Mouse (Mus musculus): ENCODE data around the gene Ube2g1. TPM values are rescaled to one million over a fixed set of nuclear protein-coding genes. Genes with fewer than 3 reads are reported as not detected.

Ube2g1 gene
- polyA plus RNA-seq, 1 experiment from 2014 or later = 68.3 TPM

DNA sequence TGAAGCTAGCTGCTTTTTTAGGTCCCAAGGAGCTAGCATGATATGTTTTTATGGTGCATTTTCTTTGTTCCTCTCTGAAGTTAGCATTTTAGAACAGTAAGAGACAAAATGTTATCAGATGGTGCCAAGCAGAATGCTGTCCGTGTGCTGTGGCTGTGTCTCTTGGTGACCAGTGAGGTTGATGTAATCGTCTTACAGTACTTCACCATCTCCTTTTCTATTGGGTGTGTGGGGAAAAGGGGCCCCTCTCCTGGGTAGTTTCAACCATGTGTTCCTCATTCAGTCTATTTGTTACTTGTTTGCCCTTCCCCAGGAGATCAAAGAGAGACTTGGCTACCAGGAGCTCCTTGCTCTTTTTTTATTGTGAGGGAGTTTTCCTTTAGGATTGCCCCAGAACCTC lies 116.1 kb downstream of the Ube2g1 start:
- ATAC-seq (replicated peaks; ENCODE audit: insufficient number of reproducible peaks, low FRiP score, low TSS enrichment) = no peak
- H3K4me3 ChIP-seq (ENCODE audit: low read depth, low read length) = no peak overlapping the region

GRCm38 (mm10) chr11:72723871-72724270 lies 116.8 kb downstream of the Ube2g1 start:
- Histone ChIP-seq H3K4me1 (ENCODE audit: control insufficient read depth, insufficient read depth, low read length) (no peaks in the 10 kb centered on the region), H3K9me3 (replicated peaks; ENCODE audit: control insufficient read depth, low read length) (no peaks in the 10 kb centered on the region), H3K27ac (ENCODE audit: low read depth, low read length) (no peak overlapping the region), H3K4me2 (no peak overlapping the region), H3K27me3 (ENCODE audit: control insufficient read depth, insufficient read depth, low read length) (no peaks in the 10 kb centered on the region), H3K4me3 (ENCODE audit: low read depth, low read length) (no peak overlapping the region), H3K9ac (ENCODE audit: low read depth, low read length) (no peak overlapping the region), H3K36me3 (ENCODE audit: control insufficient read depth, insufficient read depth, low read length) (0 out of 2 replicates have a peak, but pooled peaks cover 2% of the 10 kb centered on the region)
- ATAC-seq (replicated peaks; ENCODE audit: insufficient number of reproducible peaks, low FRiP score, low TSS enrichment) = no peak

More for the DNA sequence above, 116.1 kb downstream of the Ube2g1 start:
- no peak overlapping the region for H3K4me2 ChIP-seq
- no peak overlapping the region for H3K27ac ChIP-seq (ENCODE audit: low read depth, low read length)
- H3K4me1 ChIP-seq (ENCODE audit: control insufficient read depth, insufficient read depth, low read length) = no peaks in the 10 kb centered on the region
- 66% methylated on average over 2 of the region's 2 CpGs for WGBS (ENCODE audit: insufficient replicate concordance)
- no peaks in the 10 kb centered on the region for H3K27me3 ChIP-seq (ENCODE audit: control insufficient read depth, insufficient read depth, low read length)
- H3K9me3 ChIP-seq (replicated peaks; ENCODE audit: control insufficient read depth, low read length) = no peaks in the 10 kb centered on the region
- 0 out of 2 replicates have a peak, but pooled peaks cover 2% of the 10 kb centered on the region for H3K36me3 ChIP-seq (ENCODE audit: control insufficient read depth, insufficient read depth, low read length)
- no peak overlapping the region for H3K9ac ChIP-seq (ENCODE audit: low read depth, low read length)

- no peaks in the 10 kb centered on the region for H3K4me1 ChIP-seq (ENCODE audit: control insufficient read depth, insufficient read depth, low read length)
- H3K4me3 ChIP-seq (ENCODE audit: low read depth, low read length) = no peak overlapping the region
- no peak overlapping the region for H3K27ac ChIP-seq (ENCODE audit: low read depth, low read length)
- H3K9me3 ChIP-seq (replicated peaks; ENCODE audit: control insufficient read depth, low read length) = no peaks in the 10 kb centered on the region
- H3K36me3 ChIP-seq (ENCODE audit: control insufficient read depth, insufficient read depth, low read length) = peaks cover 11% of the 10 kb centered on the region
- H3K9ac ChIP-seq (ENCODE audit: low read depth, low read length) = no peak overlapping the region
- H3K4me2 ChIP-seq = no peak overlapping the region
- no peaks in the 10 kb centered on the region for H3K27me3 ChIP-seq (ENCODE audit: control insufficient read depth, insufficient read depth, low read length)
- ATAC-seq (replicated peaks; ENCODE audit: insufficient number of reproducible peaks, low FRiP score, low TSS enrichment) = no peak
Observed at GRCm38 (mm10) chr11:72726023-72726422, 118.9 kb downstream of the Ube2g1 start.

- Histone ChIP-seq H3K4me2 (no peak overlapping the region), H3K9me3 (replicated peaks; ENCODE audit: control insufficient read depth, low read length) (no peaks in the 10 kb centered on the region), H3K27me3 (ENCODE audit: control insufficient read depth, insufficient read depth, low read length) (no peaks in the 10 kb centered on the region), H3K27ac (ENCODE audit: low read depth, low read length) (no peak overlapping the region; the same call in 1 of the 2 replicates), H3K36me3 (ENCODE audit: control insufficient read depth, insufficient read depth, low read length) (peaks cover 32% of the 10 kb centered on the region), H3K9ac (ENCODE audit: low read depth, low read length) (no peak overlapping the region), H3K4me3 (ENCODE audit: low read depth, low read length) (no peak overlapping the region), H3K4me1 (ENCODE audit: control insufficient read depth, insufficient read depth, low read length) (peaks cover 8% of the 10 kb centered on the region)
- no peak for ATAC-seq (replicated peaks; ENCODE audit: insufficient number of reproducible peaks, low FRiP score, low TSS enrichment)
- 77% methylated on average over 3 of the region's 3 CpGs for WGBS (ENCODE audit: insufficient replicate concordance)
Observed at GRCm38 (mm10) chr11:72733736-72734135, 126.7 kb downstream of the Ube2g1 start.

DNA sequence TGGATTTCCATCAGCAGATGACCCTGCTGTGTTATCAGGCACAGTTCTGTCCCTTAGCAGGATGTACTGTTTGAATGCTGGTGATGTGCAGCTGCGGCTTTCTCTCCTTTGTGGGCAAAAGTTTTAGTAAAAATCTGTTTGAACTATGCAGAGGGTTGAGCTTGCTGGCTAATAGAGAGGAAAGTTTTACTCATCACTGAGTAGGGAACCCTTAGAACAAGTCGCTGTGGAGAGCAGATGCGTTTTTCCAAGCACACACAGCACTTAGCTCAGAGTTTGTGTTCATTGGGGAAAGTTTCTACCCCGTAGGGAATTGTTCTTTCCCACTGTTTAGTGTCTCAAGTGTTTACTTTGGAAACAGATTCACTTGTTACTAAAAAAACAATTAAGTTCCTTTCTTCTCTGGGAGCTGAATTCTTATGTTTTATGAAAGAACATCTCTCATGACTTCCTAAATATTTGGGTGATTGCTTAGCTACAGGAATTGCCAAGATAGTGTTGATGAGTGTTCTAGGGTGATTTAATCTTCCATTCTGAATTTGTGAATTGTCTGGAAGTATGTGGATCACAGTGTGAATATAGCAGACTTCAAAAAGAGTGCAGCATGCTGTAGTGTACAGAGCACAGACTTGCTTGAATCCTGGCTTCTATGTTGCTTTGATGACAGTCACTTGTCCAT lies 127.9 kb downstream of the Ube2g1 start:
- Histone ChIP-seq H3K27ac (ENCODE audit: low read depth, low read length) (peak overlapping the region; percentile 79; the same call in 1 of the 2 replicates), H3K9ac (ENCODE audit: low read depth, low read length) (no peak overlapping the region), H3K4me2 (no peak overlapping the region), H3K36me3 (ENCODE audit: control insufficient read depth, insufficient read depth, low read length) (peaks cover 32% of the 10 kb centered on the region), H3K9me3 (replicated peaks; ENCODE audit: control insufficient read depth, low read length) (no peaks in the 10 kb centered on the region), H3K27me3 (ENCODE audit: control insufficient read depth, insufficient read depth, low read length) (no peaks in the 10 kb centered on the region), H3K4me1 (ENCODE audit: control insufficient read depth, insufficient read depth, low read length) (peaks cover 8% of the 10 kb centered on the region), H3K4me3 (ENCODE audit: low read depth, low read length) (no peak overlapping the region)
- WGBS (ENCODE audit: insufficient replicate concordance) = 67% methylated on average over 4 of the region's 4 CpGs
- ATAC-seq (replicated peaks; ENCODE audit: insufficient number of reproducible peaks, low FRiP score, low TSS enrichment) = no peak

GRCm38 (mm10) chr11:72735519-72735860 lies 128.4 kb downstream of the Ube2g1 start:
- Histone ChIP-seq H3K36me3 (ENCODE audit: control insufficient read depth, insufficient read depth, low read length) (peaks cover 29% of the 10 kb centered on the region), H3K9ac (ENCODE audit: low read depth, low read length) (no peak overlapping the region), H3K9me3 (replicated peaks; ENCODE audit: control insufficient read depth, low read length) (no peaks in the 10 kb centered on the region), H3K4me1 (ENCODE audit: control insufficient read depth, insufficient read depth, low read length) (peaks cover 8% of the 10 kb centered on the region), H3K27ac (ENCODE audit: low read depth, low read length) (peak overlapping the region; percentile 79), H3K4me3 (ENCODE audit: low read depth, low read length) (no peak overlapping the region), H3K4me2 (no peak overlapping the region), H3K27me3 (ENCODE audit: control insufficient read depth, insufficient read depth, low read length) (no peaks in the 10 kb centered on the region)
- no peak for ATAC-seq (replicated peaks; ENCODE audit: insufficient number of reproducible peaks, low FRiP score, low TSS enrichment)
- WGBS (ENCODE audit: insufficient replicate concordance) = 81% methylated on average over 2 of the region's 2 CpGs

Small RNA genes lying within 50 kb of the gene (microRNA-seq; reads per million reads assigned to microRNA genes)
- gene Gm25678 (ENCODE audit: borderline number of aligned reads) = not detected

Other genes with a start within 250 kb of the Ube2g1 start
- 0.52 and 0.99 TPM in 2 replicates for gene Tekt1, start 244.8 kb upstream of the Ube2g1 start, polyA plus RNA-seq (2014; fragmentation: Nextera tagmentation; extraction: Ambion mirVana)
- gene Smtnl2, start 195.6 kb upstream of the Ube2g1 start, polyA plus RNA-seq (2014; fragmentation: Nextera tagmentation; extraction: Ambion mirVana) = 107 and 123 TPM in 2 replicates
- not detected in 2 replicates for gene Ggt6, start 171.8 kb upstream of the Ube2g1 start, polyA plus RNA-seq (2014; fragmentation: Nextera tagmentation; extraction: Ambion mirVana)
- gene Mybbp1a, start 165.9 kb upstream of the Ube2g1 start, polyA plus RNA-seq (2014; fragmentation: Nextera tagmentation; extraction: Ambion mirVana) = 93.8 and 101 TPM in 2 replicates
- 4.0 and 4.6 TPM in 2 replicates for gene Spns2, start 117.4 kb upstream of the Ube2g1 start, polyA plus RNA-seq (2014; fragmentation: Nextera tagmentation; extraction: Ambion mirVana)
- gene Spns3, start 56.8 kb upstream of the Ube2g1 start, polyA plus RNA-seq (2014; fragmentation: Nextera tagmentation; extraction: Ambion mirVana) = 0.17 TPM in 1 of 2 replicates, not detected in the other
- 24.4 and 25.1 TPM in 2 replicates for gene Ankfy1, start 82.7 kb downstream of the Ube2g1 start, polyA plus RNA-seq (2014; fragmentation: Nextera tagmentation; extraction: Ambion mirVana)
- gene Cyb5d2, start 188.9 kb downstream of the Ube2g1 start, polyA plus RNA-seq (2014; fragmentation: Nextera tagmentation; extraction: Ambion mirVana) = 4.9 and 5.4 TPM in 2 replicates
- 7.6 and 7.9 TPM in 2 replicates for gene Zzef1, start 188.9 kb downstream of the Ube2g1 start, polyA plus RNA-seq (2014; fragmentation: Nextera tagmentation; extraction: Ambion mirVana)

Data from heart, embryonic 11.5 days (tissue).